Mouse (Mus musculus) thymus, postnatal 10 days (tissue): ENCODE measurements around the gene Cd44.

ENCODE experiments used
- DNase-seq, 2 experiments: peaks; one replicate each; pipeline ENCODE4 v3.0.0; 2021; ENCODE audit warnings: low spot score in 2 of 2

Cd44 gene

GRCm38 (mm10) chr2:102900875-102901827 is at the start of gene Cd44:
Cd44 (minus strand) TSS chr2:102901665.
- peak; percentile 28 to 41 for DNase-seq

- DNase-seq = no peak
Observed at GRCm38 (mm10) chr2:102948481-102948857, 47.0 kb upstream of the Cd44 start.

DNA sequence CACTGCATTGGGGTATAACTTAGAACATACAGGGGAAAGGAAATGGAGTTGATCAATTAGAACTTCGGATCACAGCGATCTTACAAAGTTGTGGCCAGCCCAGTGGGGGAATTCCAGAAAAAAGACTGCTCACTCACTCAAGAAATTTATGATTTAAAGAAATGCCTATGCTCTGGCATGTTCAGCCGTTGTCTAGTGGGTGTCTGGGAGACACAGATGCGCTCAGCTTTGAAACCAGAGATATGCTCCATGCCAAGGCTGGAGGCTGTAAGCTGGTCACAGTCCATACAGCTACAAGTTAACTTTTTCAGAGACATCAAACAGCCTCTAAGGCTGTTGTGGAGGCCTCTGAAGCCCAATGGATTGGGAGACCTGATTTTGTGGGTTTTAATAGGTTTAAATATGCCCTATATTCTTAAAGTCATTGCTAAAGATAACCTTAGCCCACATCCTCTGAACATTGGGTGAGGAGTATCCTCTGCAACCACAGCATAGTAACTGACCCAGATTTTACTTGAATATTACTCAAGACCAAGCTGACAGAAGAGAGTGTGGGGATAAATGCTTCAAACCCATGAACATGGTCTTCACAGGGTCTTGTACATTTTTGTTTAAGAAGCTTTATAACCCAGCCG is 46.5 kb upstream of the Cd44 start:
- no peak for DNase-seq

- no peak for DNase-seq
Observed at GRCm38 (mm10) chr2:102945111-102945510, 43.6 kb upstream of the Cd44 start.

- DNase-seq = no peak
Observed at GRCm38 (mm10) chr2:102944415-102945012, 43.0 kb upstream of the Cd44 start.

DNA sequence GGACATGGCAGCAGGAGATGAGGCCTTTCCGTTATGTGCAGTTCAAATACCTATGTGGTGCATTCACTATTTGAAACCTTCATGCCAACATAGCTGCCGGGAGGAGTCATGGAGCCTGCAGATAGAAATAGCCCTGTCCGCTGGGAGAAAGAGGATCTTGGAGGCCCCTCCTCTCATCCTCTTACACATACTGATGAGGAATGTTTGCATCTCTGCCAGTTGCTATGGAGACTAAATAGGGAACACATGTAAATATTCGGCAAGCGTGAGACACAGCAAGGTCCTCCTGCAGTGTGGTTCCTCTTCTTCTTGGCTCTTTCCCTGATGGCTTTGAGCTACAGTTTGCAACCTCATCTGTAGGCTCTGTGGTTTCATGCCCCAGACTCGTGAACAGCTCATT is 42.5 kb upstream of the Cd44 start:
- DNase-seq = no peak

GRCm38 (mm10) chr2:102942782-102943080 is 41.3 kb upstream of the Cd44 start:
- no peak for DNase-seq

GRCm38 (mm10) chr2:102941937-102942781 is 40.7 kb upstream of the Cd44 start:
- no peak for DNase-seq

DNA sequence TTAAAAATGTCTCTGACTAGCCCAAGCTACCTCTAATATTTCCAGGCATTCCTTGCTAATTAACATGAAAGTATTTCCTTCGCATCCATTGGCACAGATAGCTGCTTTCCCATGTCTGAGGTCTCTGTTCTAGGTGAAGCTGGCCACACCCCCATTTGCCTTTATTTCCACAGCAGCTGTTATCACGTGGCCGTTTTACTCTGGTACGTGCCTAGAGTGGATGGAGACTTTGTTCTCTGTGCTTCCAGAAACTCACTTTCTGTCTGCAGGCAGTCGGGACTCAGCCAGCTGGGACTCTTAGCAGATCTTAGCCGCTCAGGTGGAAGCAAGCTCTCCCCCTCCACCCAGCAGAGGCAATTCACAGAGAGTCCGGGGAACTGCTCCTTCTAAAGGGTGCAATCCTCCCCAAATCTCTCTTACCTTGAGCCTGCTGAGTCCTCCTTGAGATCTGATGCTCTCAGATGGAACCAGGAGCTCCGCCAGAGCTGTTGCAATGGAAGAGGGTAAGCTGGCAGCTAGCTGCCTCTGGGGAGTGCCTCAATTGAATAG is 39.4 kb upstream of the Cd44 start:
- DNase-seq = no peak

DNA sequence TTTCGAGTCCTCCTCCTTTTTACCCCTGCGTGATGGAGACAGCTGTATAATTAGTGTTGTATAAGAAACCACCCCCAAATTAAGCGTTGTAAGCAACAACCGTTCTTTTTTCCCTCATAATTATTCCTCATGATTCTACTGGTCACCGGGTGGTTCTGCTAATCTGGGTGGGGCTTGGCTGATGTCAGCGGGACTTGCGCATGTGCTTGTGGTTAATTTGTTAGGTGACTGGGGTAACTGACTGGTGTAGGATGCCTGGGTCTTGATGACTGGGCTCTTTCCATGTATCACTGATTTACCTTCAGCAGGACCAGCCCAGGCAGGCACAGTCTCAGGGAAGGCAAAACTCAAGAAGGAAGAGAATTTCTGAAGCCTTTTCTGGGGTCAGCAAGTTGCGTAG is 38.7 kb upstream of the Cd44 start:
- DNase-seq = no peak

DNA sequence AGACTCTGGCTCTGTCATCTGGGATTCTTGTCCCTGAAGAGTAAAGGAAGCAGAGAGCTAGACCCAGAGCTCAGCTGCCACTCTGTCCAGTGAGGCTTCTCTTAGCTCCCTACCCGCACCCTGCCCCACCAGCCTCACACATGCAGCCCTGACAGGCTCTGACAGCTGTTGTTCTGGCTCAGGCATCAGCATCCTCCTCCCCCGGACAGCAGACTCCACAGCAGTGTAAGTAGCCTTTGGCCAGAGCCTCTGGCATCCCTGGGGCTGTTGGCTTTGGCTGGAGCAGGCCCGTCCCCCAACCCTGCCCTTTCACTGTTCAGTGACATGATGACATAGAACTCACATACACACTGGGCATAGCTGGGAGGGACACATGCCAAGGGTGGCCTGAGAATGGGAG is 35.4 kb upstream of the Cd44 start:
- DNase-seq = no peak

DNA sequence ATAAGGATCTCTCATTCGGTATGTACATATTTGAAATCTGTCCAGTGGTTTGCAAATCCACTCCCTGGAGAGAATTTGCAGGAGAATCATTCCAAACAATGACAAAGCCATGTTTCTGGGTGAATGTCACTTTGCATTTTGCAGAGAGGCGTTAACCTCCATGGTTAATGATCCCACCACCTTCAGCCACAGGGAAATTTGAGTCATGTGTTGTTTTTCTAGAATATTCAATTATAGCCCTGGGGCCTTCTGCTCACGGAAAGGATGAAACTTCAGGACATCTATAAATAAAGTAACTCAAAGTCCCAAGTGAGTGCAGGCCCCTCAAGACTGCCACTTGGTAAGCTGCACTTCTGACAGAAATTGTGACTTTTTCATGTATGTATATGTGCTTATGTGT is 33.4 kb upstream of the Cd44 start:
- no peak for DNase-seq

- DNase-seq = no peak
Observed at GRCm38 (mm10) chr2:102933787-102934186, 32.3 kb upstream of the Cd44 start.

DNA sequence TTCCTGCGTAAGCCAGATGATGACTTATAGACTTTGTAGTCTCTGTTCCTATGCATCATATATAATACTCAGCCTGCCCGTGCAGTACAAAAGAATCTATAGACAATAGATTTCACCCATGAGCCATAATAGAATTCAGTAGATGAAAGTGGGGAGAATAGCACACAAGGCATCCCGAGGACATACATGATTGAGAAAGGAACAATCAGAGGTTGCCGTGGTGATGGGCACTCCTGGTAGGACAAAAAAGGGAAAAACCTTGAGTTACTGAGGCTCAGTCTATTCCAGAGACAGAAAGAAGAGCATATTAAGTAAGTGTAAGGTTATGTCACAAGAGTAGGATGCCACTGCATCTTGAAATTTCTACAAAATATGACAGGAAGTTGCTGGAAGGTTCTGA is 31.7 kb upstream of the Cd44 start:
- no peak for DNase-seq

DNA sequence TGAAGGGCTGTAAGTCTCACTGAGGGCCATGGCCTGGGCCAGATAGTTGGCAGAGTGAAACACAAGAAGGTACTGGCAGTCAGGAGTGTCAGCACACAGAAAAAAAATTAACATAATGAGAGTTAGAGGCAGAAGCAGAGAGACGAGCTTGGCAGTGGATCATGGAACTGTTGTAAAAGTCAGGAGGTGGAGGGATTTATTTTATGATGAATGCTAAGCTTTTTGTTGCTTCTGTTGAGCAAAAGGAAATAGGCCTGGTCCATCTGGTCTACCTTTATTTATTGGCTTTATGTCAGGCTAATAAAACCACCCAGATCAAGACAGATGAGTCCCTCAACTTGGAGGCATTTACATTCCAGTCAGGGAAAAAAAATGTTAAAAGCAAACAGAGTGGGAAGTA is 31.2 kb upstream of the Cd44 start:
- DNase-seq = no peak

DNA sequence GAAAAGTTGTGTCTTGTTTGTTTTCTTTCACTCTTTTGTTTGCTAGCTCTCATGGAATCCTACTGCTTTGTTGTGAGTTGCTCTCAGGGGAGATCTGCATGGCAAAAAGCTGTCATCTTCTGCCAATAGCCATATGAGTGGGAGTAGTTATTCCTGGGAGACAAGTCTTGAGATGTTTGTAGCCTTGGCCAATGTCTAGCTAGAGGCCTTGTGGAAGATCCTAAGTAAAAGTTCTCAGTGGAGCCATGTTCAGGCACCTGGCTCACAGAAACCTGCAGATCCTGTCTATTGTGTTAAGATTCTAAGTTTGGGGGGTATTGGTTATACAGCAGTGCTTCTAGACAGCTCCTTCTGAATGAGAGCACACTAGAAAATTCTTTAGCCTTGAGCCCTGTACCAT is 26.7 kb upstream of the Cd44 start:
- no peak for DNase-seq

- DNase-seq = no peak
Observed at GRCm38 (mm10) chr2:102924480-102924879, 23.0 kb upstream of the Cd44 start.

GRCm38 (mm10) chr2:102923682-102924081 is 22.2 kb upstream of the Cd44 start:
- no peak for DNase-seq

GRCm38 (mm10) chr2:102922066-102922465 is 20.6 kb upstream of the Cd44 start:
- DNase-seq = no peak

DNA sequence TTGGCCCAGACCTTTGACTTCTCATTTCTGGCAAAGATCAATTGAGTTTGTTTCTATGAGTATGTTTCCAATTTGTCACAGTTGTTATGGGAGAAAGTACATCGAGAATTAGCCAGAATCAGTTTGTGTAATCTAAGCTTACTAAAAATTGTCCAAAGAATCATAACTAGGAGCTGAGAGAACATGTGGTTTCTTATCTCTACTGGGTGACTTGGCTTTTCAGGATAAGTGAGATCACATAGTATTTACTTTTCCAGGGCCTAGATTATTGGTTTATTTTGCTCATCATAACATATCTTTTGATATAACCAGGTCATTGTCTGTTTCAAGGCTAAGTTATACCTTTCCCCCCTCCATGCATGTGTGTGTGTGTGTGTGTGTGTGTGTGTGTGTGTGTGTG is 16.8 kb upstream of the Cd44 start:
- no peak for DNase-seq

DNA sequence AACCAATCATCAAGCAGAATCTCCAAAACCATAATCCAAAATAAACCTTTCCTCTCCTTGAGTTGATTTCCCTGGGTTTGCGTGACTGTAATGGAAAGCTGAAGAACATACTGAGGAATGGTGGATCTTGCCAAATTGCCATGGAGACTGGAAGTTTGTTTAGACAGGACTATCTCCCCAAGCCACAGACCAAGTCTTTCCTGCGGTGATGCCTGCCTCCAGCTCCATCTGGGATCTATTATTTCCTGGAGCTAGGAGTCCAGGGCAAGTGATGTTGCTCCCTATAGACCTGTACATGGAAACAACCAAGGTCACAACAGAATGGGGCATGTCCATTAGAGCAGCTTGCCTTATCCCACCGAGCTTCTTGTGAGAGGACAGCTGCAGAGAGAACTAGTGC is 15.1 kb upstream of the Cd44 start:
- no peak for DNase-seq

- DNase-seq = no peak
Observed at GRCm38 (mm10) chr2:102914675-102915074, 13.2 kb upstream of the Cd44 start.
